Mouse (Mus musculus): ENCODE data around the gene Tnnt1. TPM values are rescaled to one million over a fixed set of nuclear protein-coding genes. Genes with fewer than 3 reads are reported as not detected.
A peak's percentile ranks its signal among the peaks of the same experiment; 100 is the strongest.
"Not testable (repeated sequence)": the region's sequence is repeated elsewhere in the genome, so short reads cannot be mapped to it uniquely, and the experiment has no call there.

The Tnnt1 gene
- polyA plus RNA-seq, 1 experiment = not detected

- H3K27ac ChIP-seq (ENCODE audit: insufficient read depth, low read depth, low read length); H3K4me3 ChIP-seq (ENCODE audit: insufficient read depth, low read depth, low read length): not testable (repeated sequence)
- TF ChIP-seq CTCF (IDR thresholded peaks at IDR 0.05; ENCODE audit: insufficient read depth, low read depth, low read length) = peak; percentile 19; the same call in 1 of the 2 replicates
- WGBS = 67% methylated on average over 15 of the region's 15 CpGs
- H3K4me1 ChIP-seq (ENCODE audit: control insufficient read depth, insufficient read depth, low read length) = peaks cover 13% of the 10 kb centered on the region
Observed at GRCm38 (mm10) chr7:4524212-4524922, 8.2 kb upstream of the Tnnt1 start, which contains the start of gene Tnni3. Gene Tnni3 (minus strand): TSS chr7:4524229.

GRCm38 (mm10) chr7:4523205-4524130 lies 7.3 kb upstream of the Tnnt1 start:
- Histone ChIP-seq H3K4me1 (ENCODE audit: control insufficient read depth, insufficient read depth, low read length) (peaks cover 13% of the 10 kb centered on the region), H3K27ac (ENCODE audit: insufficient read depth, low read depth, low read length) (no peak overlapping the region), H3K4me3 (ENCODE audit: insufficient read depth, low read depth, low read length) (no peak overlapping the region)
- WGBS = 92% methylated on average over 33 of the region's 33 CpGs
- TF ChIP-seq POLR2A (IDR thresholded peaks at IDR 0.05; ENCODE audit: insufficient read depth, low read depth, low read length) = no peak
- TF ChIP-seq CTCF (IDR thresholded peaks at IDR 0.05; ENCODE audit: insufficient read depth, low read depth, low read length) = no peak

- 83% methylated on average over 6 of the region's 6 CpGs for WGBS
- Histone ChIP-seq H3K27ac (ENCODE audit: insufficient read depth, low read depth, low read length) (no peak overlapping the region), H3K4me3 (ENCODE audit: insufficient read depth, low read depth, low read length) (no peak overlapping the region), H3K4me1 (ENCODE audit: control insufficient read depth, insufficient read depth, low read length) (peaks cover 13% of the 10 kb centered on the region)
- no peak for TF ChIP-seq POLR2A (IDR thresholded peaks at IDR 0.05; ENCODE audit: insufficient read depth, low read depth, low read length)
- TF ChIP-seq CTCF (IDR thresholded peaks at IDR 0.05; ENCODE audit: insufficient read depth, low read depth, low read length) = no peak
Observed at GRCm38 (mm10) chr7:4522292-4522691, 6.1 kb upstream of the Tnnt1 start.

GRCm38 (mm10) chr7:4521231-4522003 lies 5.2 kb upstream of the Tnnt1 start:
- TF ChIP-seq CTCF (IDR thresholded peaks at IDR 0.05; ENCODE audit: insufficient read depth, low read depth, low read length) = no peak
- TF ChIP-seq POLR2A (IDR thresholded peaks at IDR 0.05; ENCODE audit: insufficient read depth, low read depth, low read length) = no peak
- peaks cover 11% of the 10 kb centered on the region for H3K4me1 ChIP-seq (ENCODE audit: control insufficient read depth, insufficient read depth, low read length)
- H3K4me3 ChIP-seq (ENCODE audit: insufficient read depth, low read depth, low read length) = 0 out of 2 replicates have a peak overlapping the region, but pooled peaks have one; percentile 10
- no peak overlapping the region for H3K27ac ChIP-seq (ENCODE audit: insufficient read depth, low read depth, low read length)
- WGBS = 44% methylated on average over 32 of the region's 32 CpGs

- no peak overlapping the region for H3K4me3 ChIP-seq (ENCODE audit: insufficient read depth, low read depth, low read length)
- no peak for TF ChIP-seq CTCF (IDR thresholded peaks at IDR 0.05; ENCODE audit: insufficient read depth, low read depth, low read length)
- 74% methylated on average over 1 of the region's 1 CpGs for WGBS
- no peak overlapping the region for H3K27ac ChIP-seq (ENCODE audit: insufficient read depth, low read depth, low read length)
- peaks cover 19% of the 10 kb centered on the region for H3K4me1 ChIP-seq (ENCODE audit: control insufficient read depth, insufficient read depth, low read length)
Observed at GRCm38 (mm10) chr7:4518487-4518886, 2.3 kb upstream of the Tnnt1 start.

- H3K4me1 ChIP-seq (ENCODE audit: control insufficient read depth, insufficient read depth, low read length) = peaks cover 13% of the 10 kb centered on the region
- TF ChIP-seq CTCF (IDR thresholded peaks at IDR 0.05; ENCODE audit: insufficient read depth, low read depth, low read length) = no peak
- no peak for TF ChIP-seq POLR2A (IDR thresholded peaks at IDR 0.05; ENCODE audit: insufficient read depth, low read depth, low read length)
- H3K4me3 ChIP-seq (ENCODE audit: insufficient read depth, low read depth, low read length) = no peak overlapping the region
- 67% methylated on average over 6 of the region's 6 CpGs for WGBS
- H3K27ac ChIP-seq (ENCODE audit: insufficient read depth, low read depth, low read length) = no peak overlapping the region
Observed at GRCm38 (mm10) chr7:4515853-4516252, 329 bp downstream of the Tnnt1 start.

GRCm38 (mm10) chr7:4513829-4514712 lies 2.1 kb downstream of the Tnnt1 start:
- WGBS = 61% methylated on average over 6 of the region's 6 CpGs
- TF ChIP-seq POLR2A (IDR thresholded peaks at IDR 0.05; ENCODE audit: insufficient read depth, low read depth, low read length) = no peak
- TF ChIP-seq CTCF (IDR thresholded peaks at IDR 0.05; ENCODE audit: insufficient read depth, low read depth, low read length) = no peak
- Histone ChIP-seq H3K4me3 (ENCODE audit: insufficient read depth, low read depth, low read length) (no peak overlapping the region), H3K27ac (ENCODE audit: insufficient read depth, low read depth, low read length) (no peak overlapping the region), H3K4me1 (ENCODE audit: control insufficient read depth, insufficient read depth, low read length) (peaks cover 11% of the 10 kb centered on the region)

GRCm38 (mm10) chr7:4513236-4513635 lies 2.9 kb downstream of the Tnnt1 start:
- peaks cover 11% of the 10 kb centered on the region for H3K4me1 ChIP-seq (ENCODE audit: control insufficient read depth, insufficient read depth, low read length)
- H3K27ac ChIP-seq (ENCODE audit: insufficient read depth, low read depth, low read length) = no peak overlapping the region
- 32% methylated on average over 13 of the region's 13 CpGs for WGBS
- H3K4me3 ChIP-seq (ENCODE audit: insufficient read depth, low read depth, low read length) = no peak overlapping the region
- TF ChIP-seq CTCF (IDR thresholded peaks at IDR 0.05; ENCODE audit: insufficient read depth, low read depth, low read length) (peak; percentile 91), POLR2A (IDR thresholded peaks at IDR 0.05; ENCODE audit: insufficient read depth, low read depth, low read length) (no peak)

Measured in olfactory bulb, adult 2 months (tissue).